Mouse (Mus musculus): ENCODE measurements around the gene Ets1. TPM values are rescaled to one million over a fixed set of nuclear protein-coding genes. Genes with fewer than 3 reads are reported as not detected.
A peak's percentile ranks its signal among the peaks of the same experiment; 100 is the strongest.

The Ets1 gene
- total and polyA plus RNA-seq, 2 experiments from 2014 or later, result 34.3 to 72.7 TPM

GRCm38 (mm10) chr9:32722969-32723368, 86.9 kb downstream of the Ets1 start:
- no peaks in the 10 kb centered on the region for H3K27me3 ChIP-seq (ENCODE audit: control insufficient read depth, insufficient read depth, low read length)
- H3K36me3 ChIP-seq (replicated peaks; ENCODE audit: control insufficient read depth, insufficient read depth, low read length), result peaks cover 9% of the 10 kb centered on the region
- ATAC-seq (ENCODE audit: insufficient read depth, low read depth) (no peak), DNase-seq (ENCODE audit: low spot score) (no peak)
- TF ChIP-seq EP300 (IDR thresholded peaks at IDR 0.05; ENCODE audit: low read depth) (no peak), CTCF (IDR thresholded peaks at IDR 0.05; ENCODE audit: low read depth) (no peak)
- no peak overlapping the region for H3K27ac ChIP-seq (ENCODE audit: low read depth)
- H3K4me1 ChIP-seq (ENCODE audit: control insufficient read depth, insufficient read depth), result peaks cover 23% of the 10 kb centered on the region
- H3K4me2 ChIP-seq (ENCODE audit: low read depth, low read length), result no peak overlapping the region
- no peak overlapping the region for H3K9ac ChIP-seq (replicated peaks; ENCODE audit: low read depth, low read length)
- no peaks in the 10 kb centered on the region for H3K9me3 ChIP-seq (replicated peaks; ENCODE audit: control insufficient read depth, low read length)
- 73% methylated on average over 3 of the region's 3 CpGs for WGBS
- no peak overlapping the region for H3K4me3 ChIP-seq (ENCODE audit: low read depth, low read length)

GRCm38 (mm10) chr9:32724131-32724825, 88.3 kb downstream of the Ets1 start:
- 0 out of 2 replicates have a peak overlapping the region, but pooled peaks have one; percentile 4 for H3K27ac ChIP-seq (ENCODE audit: low read depth)
- no peak for DNase-seq (ENCODE audit: low spot score)
- no peaks in the 10 kb centered on the region for H3K27me3 ChIP-seq (ENCODE audit: control insufficient read depth, insufficient read depth, low read length)
- no peak for ATAC-seq (ENCODE audit: insufficient read depth, low read depth)
- whole genome bisulfite sequencing, result 60% methylated on average over 7 of the region's 7 CpGs
- H3K9me3 ChIP-seq (replicated peaks; ENCODE audit: control insufficient read depth, low read length), result no peaks in the 10 kb centered on the region
- H3K9ac ChIP-seq (replicated peaks; ENCODE audit: low read depth, low read length), result no peak overlapping the region
- no peak overlapping the region for H3K4me2 ChIP-seq (ENCODE audit: low read depth, low read length)
- no peak for TF ChIP-seq CTCF (IDR thresholded peaks at IDR 0.05; ENCODE audit: low read depth)
- TF ChIP-seq EP300 (IDR thresholded peaks at IDR 0.05; ENCODE audit: low read depth), result no peak
- H3K36me3 ChIP-seq (replicated peaks; ENCODE audit: control insufficient read depth, insufficient read depth, low read length), result peaks cover 12% of the 10 kb centered on the region
- H3K4me3 ChIP-seq (ENCODE audit: low read depth, low read length), result no peak overlapping the region
- peaks cover 21% of the 10 kb centered on the region for H3K4me1 ChIP-seq (ENCODE audit: control insufficient read depth, insufficient read depth)

- 89% methylated on average over 4 of the region's 4 CpGs for WGBS
- H3K27me3 ChIP-seq (ENCODE audit: control insufficient read depth, insufficient read depth, low read length), result no peaks in the 10 kb centered on the region
- H3K9ac ChIP-seq (replicated peaks; ENCODE audit: low read depth, low read length), result no peak overlapping the region
- peaks cover 26% of the 10 kb centered on the region for H3K36me3 ChIP-seq (replicated peaks; ENCODE audit: control insufficient read depth, insufficient read depth, low read length)
- no peak overlapping the region; the same call in 1 of the 2 replicates for H3K27ac ChIP-seq (ENCODE audit: low read depth)
- no peaks in the 10 kb centered on the region for H3K9me3 ChIP-seq (replicated peaks; ENCODE audit: control insufficient read depth, low read length)
- no peak for DNase-seq (ENCODE audit: low spot score)
- ATAC-seq (ENCODE audit: insufficient read depth, low read depth), result no peak
- TF ChIP-seq EP300 (IDR thresholded peaks at IDR 0.05; ENCODE audit: low read depth), result no peak
- no peak for TF ChIP-seq CTCF (IDR thresholded peaks at IDR 0.05; ENCODE audit: low read depth)
- no peak overlapping the region for H3K4me2 ChIP-seq (ENCODE audit: low read depth, low read length)
- H3K4me3 ChIP-seq (ENCODE audit: low read depth, low read length), result no peak overlapping the region
- H3K4me1 ChIP-seq (ENCODE audit: control insufficient read depth, insufficient read depth), result peaks cover 7% of the 10 kb centered on the region; the same call in 1 of the 2 replicates
Measured at GRCm38 (mm10) chr9:32725902-32726301, 89.9 kb downstream of the Ets1 start.

GRCm38 (mm10) chr9:32726595-32726994, 90.6 kb downstream of the Ets1 start:
- Histone ChIP-seq H3K9me3 (replicated peaks; ENCODE audit: control insufficient read depth, low read length) (no peaks in the 10 kb centered on the region), H3K36me3 (replicated peaks; ENCODE audit: control insufficient read depth, insufficient read depth, low read length) (peaks cover 33% of the 10 kb centered on the region), H3K4me2 (ENCODE audit: low read depth, low read length) (no peak overlapping the region), H3K4me1 (ENCODE audit: control insufficient read depth, insufficient read depth) (peaks cover 3% of the 10 kb centered on the region; the same call in 1 of the 2 replicates), H3K27me3 (ENCODE audit: control insufficient read depth, insufficient read depth, low read length) (no peaks in the 10 kb centered on the region), H3K27ac (ENCODE audit: low read depth) (peak overlapping the region; percentile 53; the same call in 1 of the 2 replicates), H3K4me3 (ENCODE audit: low read depth, low read length) (no peak overlapping the region), H3K9ac (replicated peaks; ENCODE audit: low read depth, low read length) (no peak overlapping the region)
- DNase-seq (ENCODE audit: low spot score), result no peak
- no peak for ATAC-seq (ENCODE audit: insufficient read depth, low read depth)
- TF ChIP-seq EP300 (IDR thresholded peaks at IDR 0.05; ENCODE audit: low read depth) (no peak), CTCF (IDR thresholded peaks at IDR 0.05; ENCODE audit: low read depth) (no peak)
- 77% methylated on average over 4 of the region's 4 CpGs for WGBS

GRCm38 (mm10) chr9:32727058-32727457, 91.0 kb downstream of the Ets1 start:
- no peaks in the 10 kb centered on the region for H3K27me3 ChIP-seq (ENCODE audit: control insufficient read depth, insufficient read depth, low read length)
- H3K4me1 ChIP-seq (ENCODE audit: control insufficient read depth, insufficient read depth), result peaks cover 3% of the 10 kb centered on the region; the same call in 1 of the 2 replicates
- no peak overlapping the region for H3K9ac ChIP-seq (replicated peaks; ENCODE audit: low read depth, low read length)
- H3K4me2 ChIP-seq (ENCODE audit: low read depth, low read length), result no peak overlapping the region
- DNase-seq (ENCODE audit: low spot score) (no peak), ATAC-seq (ENCODE audit: insufficient read depth, low read depth) (no peak)
- TF ChIP-seq EP300 (IDR thresholded peaks at IDR 0.05; ENCODE audit: low read depth) (no peak), CTCF (IDR thresholded peaks at IDR 0.05; ENCODE audit: low read depth) (no peak)
- H3K36me3 ChIP-seq (replicated peaks; ENCODE audit: control insufficient read depth, insufficient read depth, low read length), result peaks cover 37% of the 10 kb centered on the region
- no peaks in the 10 kb centered on the region for H3K9me3 ChIP-seq (replicated peaks; ENCODE audit: control insufficient read depth, low read length)
- no peak overlapping the region for H3K4me3 ChIP-seq (ENCODE audit: low read depth, low read length)
- WGBS, result 91% methylated on average over 2 of the region's 2 CpGs
- peak overlapping the region; percentile 53; the same call in 1 of the 2 replicates for H3K27ac ChIP-seq (ENCODE audit: low read depth)
